Mouse (Mus musculus) liver, adult (tissue): ENCODE data around the gene Osbpl8.

ENCODE experiments used
- GATA4 ChIP-seq: IDR thresholded peaks from 2 replicates; pipeline ENCODE4 v1.6.1; 2014; ENCODE audit warnings: mild to moderate bottlenecking, low read length; ENCODE audit not compliant: insufficient replicate concordance

Osbpl8 gene

DNA sequence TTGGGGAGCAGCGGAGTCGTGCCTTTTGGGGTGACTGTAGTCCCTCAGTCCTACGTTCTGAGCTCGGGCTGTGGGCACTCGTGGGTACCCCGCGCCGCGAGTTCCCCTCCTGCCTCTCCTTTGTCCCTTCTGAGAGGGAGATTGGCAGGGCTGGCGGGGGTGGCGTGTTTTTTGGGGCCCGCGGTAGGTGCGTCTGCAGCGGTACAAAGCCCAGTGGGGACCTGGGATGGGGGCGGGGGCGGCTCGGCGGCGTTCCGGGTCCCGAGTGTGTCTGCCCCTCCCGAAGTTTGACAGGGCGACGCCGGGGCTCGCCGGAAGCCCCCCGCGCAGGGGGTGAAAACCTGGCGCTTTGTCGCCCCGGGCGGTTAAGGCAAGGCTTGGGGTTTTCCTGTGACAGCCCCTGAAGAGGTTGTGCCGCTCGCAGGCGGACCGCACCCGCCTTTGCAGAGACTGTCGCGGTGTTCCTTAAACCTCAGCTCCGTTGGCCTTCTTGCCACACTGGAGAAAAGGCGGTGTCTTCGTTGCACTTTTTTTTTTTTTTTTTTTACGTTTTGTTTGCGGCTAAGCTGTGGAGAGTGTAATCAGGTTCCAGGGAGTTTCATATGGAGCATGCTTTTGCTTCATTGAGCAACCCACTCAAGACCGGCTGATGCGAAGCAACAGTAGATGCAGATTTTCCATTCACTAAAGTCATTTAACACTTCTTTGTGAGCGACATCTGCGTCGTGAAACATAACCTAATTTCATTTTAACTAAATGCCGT is 848 bp downstream of the Osbpl8 start:
- TF ChIP-seq GATA4 = no peak

DNA sequence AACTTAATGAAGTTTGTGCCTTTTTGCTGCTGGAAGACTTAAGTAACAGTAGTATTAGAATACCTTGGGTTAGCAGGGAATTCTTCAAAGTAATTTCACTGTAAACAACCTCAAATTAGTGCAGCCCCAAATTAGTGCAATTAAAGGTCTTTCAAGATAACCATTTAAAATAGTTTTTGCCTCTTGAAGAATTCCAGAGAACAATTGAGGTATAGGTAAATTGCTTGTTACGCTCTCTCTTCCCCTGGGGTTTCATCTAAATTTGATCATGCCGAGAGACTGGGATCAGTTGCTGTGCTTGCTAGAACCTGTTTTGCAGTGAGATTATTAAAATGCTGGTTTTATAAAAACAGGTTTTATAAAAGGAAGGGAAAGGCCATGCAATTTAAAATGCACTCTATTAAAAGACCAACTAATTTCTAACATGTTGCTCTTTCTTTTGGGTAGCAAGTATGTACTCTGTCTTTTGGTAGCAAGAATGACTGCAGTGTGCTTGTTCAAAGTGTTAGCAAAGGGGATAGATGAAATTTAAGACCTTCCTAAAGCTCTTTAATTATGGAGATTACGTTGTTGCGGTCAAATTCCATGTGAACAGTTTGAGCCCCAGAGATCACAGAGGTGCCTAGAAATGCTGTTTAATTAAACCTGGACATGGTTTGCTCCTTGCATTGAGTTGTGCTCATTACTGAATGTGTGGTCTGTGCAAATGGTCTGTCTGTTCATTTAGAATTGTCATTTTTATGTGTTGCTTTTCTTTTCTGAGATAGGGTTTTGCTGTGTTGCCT is 1.7 kb downstream of the Osbpl8 start:
- TF ChIP-seq GATA4 = no peak

GRCm38 (mm10) chr10:111167444-111167843 is 2.9 kb downstream of the Osbpl8 start:
- no peak for TF ChIP-seq GATA4

- TF ChIP-seq GATA4 = no peak
These were observed 3.8 kb downstream of the Osbpl8 start for GRCm38 (mm10) chr10:111168305-111168704.

DNA sequence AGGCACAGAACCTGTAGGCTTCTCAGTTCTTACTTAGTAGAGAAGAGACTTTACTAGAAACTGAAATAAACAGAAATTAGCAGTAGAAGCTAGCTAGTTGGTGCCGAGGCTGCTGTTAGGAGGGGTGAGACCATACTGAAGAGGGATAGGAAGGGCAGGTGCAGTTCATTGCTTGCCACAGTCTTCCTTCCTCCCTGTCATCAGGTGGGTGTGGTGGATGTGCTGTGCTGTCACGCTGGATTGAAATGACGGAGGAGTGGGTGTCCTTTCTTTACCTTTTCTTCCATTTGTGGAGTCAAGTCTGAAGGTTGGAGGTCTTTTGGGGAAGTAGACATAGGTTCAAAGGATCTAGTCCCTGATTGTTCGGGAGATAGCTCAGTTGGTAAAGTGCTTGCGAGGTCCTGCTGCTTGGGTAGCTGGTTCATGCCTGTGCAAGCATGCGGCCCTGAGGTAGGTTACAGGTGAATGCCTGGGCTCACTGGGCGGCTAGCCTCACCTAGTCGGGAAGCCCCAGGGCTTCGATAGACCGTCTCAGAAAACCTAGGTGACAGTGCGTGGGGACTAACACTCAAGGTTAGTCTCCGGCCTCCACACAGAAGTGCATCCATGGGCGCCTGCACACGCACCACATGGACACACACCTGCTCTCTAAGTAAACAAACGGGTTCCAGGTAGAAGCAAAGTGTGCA is 6.8 kb downstream of the Osbpl8 start:
- no peak for TF ChIP-seq GATA4

DNA sequence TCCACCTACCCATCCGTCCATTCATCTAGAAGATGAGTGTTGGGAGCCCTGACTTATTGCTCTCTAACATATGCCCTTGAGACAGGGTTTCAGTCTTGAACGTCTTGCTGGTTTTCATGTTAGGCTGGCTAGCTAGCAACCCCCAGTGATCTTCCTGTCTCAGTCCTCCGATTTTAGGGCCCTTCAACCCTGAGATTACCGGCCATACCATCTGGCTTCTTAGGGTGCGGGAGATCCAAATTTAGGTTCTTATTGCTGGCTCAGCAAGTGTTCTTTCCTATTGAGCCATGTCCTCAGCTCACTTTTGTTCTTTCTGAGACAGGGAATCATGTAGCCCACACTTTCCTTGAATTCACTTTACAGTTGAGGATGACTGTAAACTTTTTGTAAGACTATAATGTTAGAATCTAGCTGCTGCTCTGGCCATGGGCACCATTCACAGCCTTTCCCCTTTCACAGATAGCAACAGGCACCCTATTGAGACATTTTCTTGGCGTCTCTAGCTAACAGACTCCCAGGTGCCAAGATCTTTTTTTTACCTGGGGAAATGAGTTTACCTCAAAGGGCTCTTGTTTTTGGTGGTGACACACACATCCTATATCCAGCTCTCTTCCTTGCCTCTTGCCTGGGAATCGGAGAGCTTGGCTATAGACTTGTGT is 9.2 kb downstream of the Osbpl8 start:
- no peak for TF ChIP-seq GATA4

GRCm38 (mm10) chr10:111177336-111177735 is 12.8 kb downstream of the Osbpl8 start:
- TF ChIP-seq GATA4 = no peak

DNA sequence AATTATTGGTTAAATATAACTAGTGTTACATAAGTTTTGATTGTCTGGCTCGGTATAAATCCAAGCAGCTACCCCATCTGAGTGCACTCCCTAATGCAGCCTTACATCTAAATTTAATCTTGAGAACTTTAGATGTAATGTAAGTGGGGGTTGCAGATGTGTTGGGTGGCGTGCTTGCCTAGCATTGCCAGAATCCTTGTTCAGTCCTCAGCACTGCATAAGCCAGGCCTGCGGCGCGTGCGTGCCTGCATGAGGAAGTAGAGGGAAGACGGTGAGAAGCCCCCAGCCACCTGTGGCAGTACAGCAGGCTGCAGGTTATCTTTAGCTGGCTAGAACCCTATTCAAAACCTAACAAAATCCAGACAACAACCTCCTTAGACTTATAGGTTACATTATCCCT is 13.5 kb downstream of the Osbpl8 start:
- no peak for TF ChIP-seq GATA4

- no peak for TF ChIP-seq GATA4
These were observed 16.1 kb downstream of the Osbpl8 start for GRCm38 (mm10) chr10:111180633-111181032.

- no peak for TF ChIP-seq GATA4
These were observed 19.2 kb downstream of the Osbpl8 start for GRCm38 (mm10) chr10:111183634-111184270.

- TF ChIP-seq GATA4 = no peak
These were observed 21.2 kb downstream of the Osbpl8 start for GRCm38 (mm10) chr10:111185574-111186269.

DNA sequence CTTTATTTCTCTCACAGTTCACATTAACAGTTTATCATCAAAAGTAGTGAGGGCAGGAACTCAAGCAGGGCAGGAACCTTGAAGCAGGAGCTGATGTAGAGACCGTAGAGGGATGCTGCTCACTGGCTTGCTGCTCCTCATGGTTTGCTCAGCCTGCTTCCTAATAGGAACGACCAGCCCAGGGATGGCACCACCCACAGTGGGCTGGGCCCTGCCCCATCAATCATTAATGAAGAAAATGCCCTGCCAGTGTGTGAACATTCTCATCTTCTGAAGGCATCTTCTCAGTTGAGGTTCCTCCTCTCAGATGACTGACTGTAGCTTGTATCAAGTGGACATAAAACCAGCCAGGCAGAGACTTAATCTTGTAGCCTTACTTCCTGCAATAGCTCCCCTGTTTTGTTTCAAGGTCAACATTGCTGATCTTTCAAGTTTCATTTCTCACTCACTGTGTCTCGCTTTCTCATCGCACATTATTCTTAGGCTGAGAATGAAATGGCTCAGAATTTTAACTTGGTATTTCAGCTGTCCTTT is 24.5 kb downstream of the Osbpl8 start:
- no peak for TF ChIP-seq GATA4

DNA sequence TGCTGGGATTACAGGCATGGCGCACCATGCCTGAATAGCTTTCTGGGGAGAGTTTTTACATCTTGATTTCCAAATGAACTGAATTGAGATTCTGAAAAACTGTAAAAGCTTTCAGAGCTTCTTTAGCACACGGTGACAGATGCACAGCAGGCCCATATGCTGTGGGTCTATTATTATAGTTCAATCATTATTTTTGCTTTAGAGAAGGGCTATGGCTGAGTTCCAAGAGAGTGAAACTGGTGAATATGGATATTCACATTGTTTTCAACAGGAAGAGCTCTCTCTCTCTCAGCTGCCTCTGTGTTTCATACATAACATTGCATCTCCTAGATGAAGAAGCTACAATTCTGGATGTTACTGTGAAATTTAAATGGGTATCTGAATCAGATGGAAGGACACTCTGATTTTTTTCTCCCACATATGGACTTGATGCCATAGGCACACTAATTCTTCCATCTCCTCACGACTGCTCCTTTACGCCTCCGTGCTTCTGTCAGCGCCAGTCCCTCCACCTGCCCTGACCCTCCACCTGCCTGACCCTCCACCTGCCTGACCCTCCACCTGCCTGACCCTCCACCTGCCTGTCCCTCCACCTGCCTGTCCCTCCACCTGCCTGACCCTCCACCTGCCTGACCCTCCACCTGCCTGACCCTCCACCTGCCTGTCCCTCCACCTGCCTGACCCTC is 25.7 kb downstream of the Osbpl8 start:
- TF ChIP-seq GATA4 = no peak
